Mouse (Mus musculus): ENCODE measurements around the gene Ubr2. TPM values are rescaled to one million over a fixed set of nuclear protein-coding genes. Genes with fewer than 3 reads are reported as not detected.

Ubr2 gene
- polyA plus RNA-seq, 1 experiment from 2014 or later = 17.7 TPM

DNA sequence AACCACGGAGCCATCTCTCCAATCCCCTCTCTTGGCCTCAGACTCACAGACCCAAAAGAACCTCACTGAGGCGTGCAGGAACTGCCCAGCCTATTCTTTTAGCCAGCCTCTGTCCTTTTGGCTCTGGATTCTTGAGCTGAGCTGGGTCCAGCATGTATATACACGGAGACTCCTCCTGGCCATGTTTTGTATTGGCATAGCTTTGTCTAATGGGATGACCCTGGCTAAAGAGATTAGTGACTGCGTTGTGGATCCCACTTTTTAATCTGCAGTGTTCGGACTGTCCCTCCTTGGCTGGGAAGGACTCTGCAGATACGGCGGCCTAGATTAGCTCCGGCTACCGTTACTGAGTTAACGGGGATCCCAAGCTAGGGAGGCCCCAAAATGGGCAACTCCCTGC is 100.2 kb downstream of the Ubr2 start, which contains the start of gene Prph2:
Gene Prph2 (plus strand): TSS at position 274 of the 400 bp plus-strand sequence.
- peaks cover 19% of the 10 kb centered on the region for H3K4me1 ChIP-seq
- H3K27me3 ChIP-seq (ENCODE audit: insufficient read depth, poor library complexity, severe bottlenecking) = no peaks in the 10 kb centered on the region
- WGBS = 85% methylated on average over 10 of the region's 10 CpGs
- H3K36me3 ChIP-seq = no peaks in the 10 kb centered on the region
- no peak for DNase-seq (ENCODE audit: low spot score)
- H3K4me3 ChIP-seq = no peak within 1 kb of the TSS
- no peak within 1 kb of the TSS for H3K27ac ChIP-seq
- H3K9me3 ChIP-seq = no peaks in the 10 kb centered on the region

DNA sequence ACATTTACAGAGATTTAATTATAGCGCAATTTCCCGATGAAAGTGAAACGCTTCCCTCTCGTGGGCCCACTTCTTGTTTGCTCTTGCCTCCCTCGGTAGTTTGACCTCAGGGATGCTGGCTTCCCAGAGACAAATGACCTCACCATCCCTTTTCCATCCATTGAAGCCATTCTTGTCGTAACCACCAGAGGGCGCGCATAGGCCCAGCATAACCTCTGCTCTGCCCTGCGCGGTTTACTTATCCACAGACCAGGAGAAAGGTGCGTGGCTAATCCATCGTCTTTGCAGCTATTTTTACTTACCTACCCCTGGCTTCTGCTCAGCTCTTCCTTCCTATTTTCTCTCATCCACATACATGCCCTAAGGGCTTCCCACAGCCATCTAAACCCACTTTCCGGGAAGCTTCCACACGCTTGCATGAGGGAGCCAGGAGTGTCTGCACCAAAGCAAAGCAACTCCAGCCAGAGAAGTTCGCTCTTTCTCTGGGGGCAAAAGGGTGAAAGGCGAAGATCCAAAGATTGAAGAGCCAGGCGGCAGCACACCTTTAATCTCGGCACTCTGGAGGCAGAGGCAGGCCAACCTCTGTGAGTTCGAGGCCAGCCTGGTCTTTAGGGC is 106.4 kb downstream of the Ubr2 start:
- H3K9me3 ChIP-seq = no peaks in the 10 kb centered on the region
- WGBS = 19% methylated on average over 19 of the region's 19 CpGs

DNA sequence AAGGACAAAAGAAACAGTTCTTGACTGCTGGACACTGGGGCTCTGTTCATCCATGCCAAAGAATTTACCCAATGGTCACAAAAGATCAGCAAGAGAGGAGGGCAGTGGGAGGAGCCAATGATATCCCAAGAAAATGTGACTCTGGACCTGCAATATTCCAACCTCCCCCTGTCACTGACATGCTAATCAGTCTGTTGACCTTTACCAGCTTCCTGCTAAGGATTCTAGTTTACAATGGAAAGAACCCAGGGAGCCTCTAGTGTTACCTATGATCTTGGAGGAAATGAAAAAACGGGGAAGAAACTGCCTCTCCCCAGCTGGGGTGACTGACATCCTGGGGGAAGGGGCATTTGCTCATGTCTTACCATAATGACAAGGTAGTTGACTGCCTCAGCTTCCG is 109.4 kb downstream of the Ubr2 start:
- H3K4me1 ChIP-seq = peaks cover 9% of the 10 kb centered on the region; the same call in 1 of the 2 replicates
- WGBS = 52% methylated on average over 2 of the region's 2 CpGs

More for the DNA sequence above, 106.4 kb downstream of the Ubr2 start:
- Histone ChIP-seq H3K27ac (no peak overlapping the region), H3K36me3 (no peaks in the 10 kb centered on the region), H3K4me1 (0 out of 2 replicates have a peak, but pooled peaks cover 3% of the 10 kb centered on the region), H3K4me3 (no peak overlapping the region), H3K27me3 (ENCODE audit: insufficient read depth, poor library complexity, severe bottlenecking) (no peaks in the 10 kb centered on the region)
- peak; percentile 90 for DNase-seq (ENCODE audit: low spot score)

DNA sequence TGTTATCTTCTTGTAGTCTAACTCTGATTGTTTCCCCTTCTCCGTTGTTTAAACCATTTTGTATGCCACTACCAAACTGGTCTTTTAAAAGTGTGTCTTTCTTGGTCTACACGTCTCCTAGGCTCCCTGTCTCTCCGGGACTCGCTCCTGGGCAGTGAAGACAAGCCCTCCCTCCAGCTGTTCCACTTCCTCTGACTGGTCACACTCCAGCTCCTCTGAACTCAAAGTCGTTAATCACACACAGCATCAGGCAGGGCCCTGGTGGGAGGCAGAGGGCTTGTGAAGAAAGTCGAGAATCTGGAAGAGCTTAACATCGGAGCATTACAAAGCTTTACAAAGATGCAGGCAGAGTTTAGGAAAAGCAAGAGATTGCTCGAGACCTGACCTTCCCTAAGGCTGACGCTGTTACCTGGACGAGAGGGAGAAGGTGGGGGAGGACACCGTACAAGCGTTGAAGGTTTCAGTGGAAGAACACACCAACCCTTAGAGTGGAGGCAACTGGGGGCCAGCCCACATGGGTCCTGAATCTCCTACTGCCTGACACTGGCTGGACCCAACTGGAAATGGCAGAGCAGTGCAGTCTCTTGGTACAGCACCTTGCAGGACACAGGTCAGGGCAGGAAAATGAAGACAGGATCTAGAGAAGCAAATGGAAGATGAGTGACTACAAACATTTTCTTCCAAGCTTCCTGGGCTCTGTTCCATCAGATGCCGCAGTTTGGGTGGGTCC is 113.0 kb downstream of the Ubr2 start:
- Histone ChIP-seq H3K27ac (no peak overlapping the region), H3K4me3 (no peak overlapping the region), H3K9me3 (no peaks in the 10 kb centered on the region), H3K27me3 (ENCODE audit: insufficient read depth, poor library complexity, severe bottlenecking) (no peaks in the 10 kb centered on the region), H3K36me3 (0 out of 2 replicates have a peak, but pooled peaks cover 8% of the 10 kb centered on the region), H3K4me1 (peaks cover 16% of the 10 kb centered on the region)
- 43% methylated on average over 13 of the region's 13 CpGs for WGBS
- DNase-seq (ENCODE audit: low spot score) = no peak

More for the DNA sequence above, 109.4 kb downstream of the Ubr2 start:
- Histone ChIP-seq H3K36me3 (no peaks in the 10 kb centered on the region), H3K27ac (no peak overlapping the region), H3K9me3 (no peaks in the 10 kb centered on the region), H3K4me3 (no peak overlapping the region), H3K27me3 (ENCODE audit: insufficient read depth, poor library complexity, severe bottlenecking) (no peaks in the 10 kb centered on the region)
- no peak for DNase-seq (ENCODE audit: low spot score)

DNA sequence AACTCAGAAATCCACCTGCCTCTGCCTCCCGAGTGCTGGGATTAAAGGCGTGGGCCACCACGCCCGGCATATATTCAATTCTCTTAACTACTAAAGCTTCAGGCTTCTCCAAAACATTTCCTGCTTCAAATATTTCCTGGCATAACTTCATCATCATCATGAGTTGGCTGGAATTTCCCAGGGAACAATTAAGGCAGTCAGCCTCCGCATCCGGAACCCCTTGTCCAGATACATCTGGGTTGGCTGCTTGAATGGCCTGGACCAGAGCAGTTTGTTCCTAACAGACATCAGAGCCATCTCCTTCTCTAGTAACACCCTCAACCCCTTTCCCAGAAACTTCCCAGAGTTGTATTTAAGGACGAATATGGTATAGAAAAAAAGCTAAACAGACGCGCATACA is 114.9 kb downstream of the Ubr2 start:
- peaks cover 31% of the 10 kb centered on the region for H3K4me1 ChIP-seq
- 92% methylated on average over 9 of the region's 9 CpGs for WGBS
- H3K27me3 ChIP-seq (ENCODE audit: insufficient read depth, poor library complexity, severe bottlenecking) = no peaks in the 10 kb centered on the region
- H3K4me3 ChIP-seq = no peak overlapping the region
- H3K27ac ChIP-seq = no peak overlapping the region
- no peak for DNase-seq (ENCODE audit: low spot score)
- H3K36me3 ChIP-seq = 0 out of 2 replicates have a peak, but pooled peaks cover 8% of the 10 kb centered on the region
- no peaks in the 10 kb centered on the region for H3K9me3 ChIP-seq

DNA sequence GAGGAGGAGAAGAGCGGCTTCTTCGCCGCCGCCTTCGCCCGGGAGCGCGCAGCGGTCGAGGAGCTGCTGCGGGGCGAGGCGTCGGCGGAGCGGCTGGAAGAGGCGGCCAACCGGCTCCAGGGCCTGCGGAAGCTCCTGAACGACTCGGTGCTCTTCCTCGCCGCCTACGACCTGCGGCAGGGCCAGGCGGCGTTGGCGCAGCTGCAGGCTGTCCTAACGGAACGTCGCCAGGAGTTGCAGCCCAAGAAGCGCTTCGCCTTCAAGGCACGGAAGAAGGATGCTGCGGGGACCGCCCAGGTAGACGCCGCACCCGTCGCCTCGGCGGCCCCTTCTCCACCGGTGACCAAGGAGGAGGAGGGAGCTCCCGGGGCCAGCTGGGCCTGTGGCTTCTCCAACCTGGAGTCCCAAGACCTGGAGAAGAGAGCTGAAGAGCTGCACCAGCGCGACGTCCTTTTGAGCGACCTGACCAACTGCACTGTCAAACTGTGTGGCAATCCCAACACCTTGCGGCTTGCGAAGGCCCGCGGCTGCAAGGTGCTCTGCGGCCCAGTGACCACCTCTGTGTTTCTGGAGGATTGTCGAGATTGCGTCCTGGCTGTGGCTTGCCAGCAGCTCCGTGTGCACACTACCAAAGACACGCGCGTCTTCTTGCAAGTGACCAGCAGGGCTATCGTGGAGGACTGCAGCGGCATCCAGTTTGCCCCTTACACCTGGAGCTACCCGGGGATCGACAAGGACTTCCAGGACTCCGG is 119.3 kb downstream of the Ubr2 start:
- peak; percentile 82 for DNase-seq (ENCODE audit: low spot score)
- Histone ChIP-seq H3K27ac (peak overlapping the region; percentile 96), H3K4me3 (peak overlapping the region; percentile 77), H3K27me3 (ENCODE audit: insufficient read depth, poor library complexity, severe bottlenecking) (no peaks in the 10 kb centered on the region), H3K4me1 (peaks cover 33% of the 10 kb centered on the region), H3K9me3 (no peaks in the 10 kb centered on the region), H3K36me3 (0 out of 2 replicates have a peak, but pooled peaks cover 8% of the 10 kb centered on the region)
- 1% methylated on average over 63 of the region's 64 CpGs for WGBS

DNA sequence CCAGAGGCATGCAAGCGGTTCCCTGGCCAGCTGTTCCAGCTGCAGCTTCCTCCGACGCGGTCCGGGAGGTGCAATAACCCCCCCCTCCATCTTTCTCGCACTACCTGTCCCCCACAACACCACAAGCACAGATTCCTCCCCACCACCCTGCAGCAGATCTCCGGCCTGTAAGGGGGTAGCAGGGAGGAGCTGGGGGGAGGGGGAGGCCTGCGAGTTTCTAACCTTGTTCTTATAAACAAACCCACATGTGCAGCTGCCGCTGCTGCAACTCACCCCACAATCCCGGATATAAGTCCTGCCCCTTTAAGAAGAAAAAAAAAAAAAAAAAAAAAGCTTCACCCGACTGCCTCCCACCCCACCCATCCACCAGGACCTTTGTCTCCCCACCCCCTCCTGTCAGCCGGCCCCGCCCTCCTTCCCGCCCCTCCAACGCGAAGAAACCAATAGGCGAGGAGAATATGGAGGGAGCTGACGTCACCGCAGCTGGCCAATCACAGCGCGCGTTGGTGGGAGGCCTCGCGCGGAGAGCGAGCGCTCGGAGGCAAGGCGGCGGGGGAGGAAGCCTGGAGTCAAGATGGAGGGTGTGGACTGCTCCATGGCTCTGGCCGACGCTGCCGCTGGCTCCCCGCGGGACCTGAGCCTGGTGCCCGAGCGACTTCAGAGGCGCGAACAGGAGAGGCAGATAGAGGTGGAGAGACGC is 120.1 kb downstream of the Ubr2 start, which contains the start of gene Tbcc:
Gene Tbcc (plus strand): TSS at position 569 of the 700 bp plus-strand sequence.
- Histone ChIP-seq H3K4me1 (peaks cover 40% of the 10 kb centered on the region), H3K36me3 (0 out of 2 replicates have a peak, but pooled peaks cover 8% of the 10 kb centered on the region), H3K27me3 (ENCODE audit: insufficient read depth, poor library complexity, severe bottlenecking) (no peaks in the 10 kb centered on the region), H3K4me3 (peak within 1 kb of the TSS; percentile 77), H3K9me3 (no peaks in the 10 kb centered on the region), H3K27ac (peak within 1 kb of the TSS; percentile 96)
- under 1% methylated on average over 40 of the region's 40 CpGs for WGBS
- peak; percentile 99 for DNase-seq (ENCODE audit: low spot score)

DNA sequence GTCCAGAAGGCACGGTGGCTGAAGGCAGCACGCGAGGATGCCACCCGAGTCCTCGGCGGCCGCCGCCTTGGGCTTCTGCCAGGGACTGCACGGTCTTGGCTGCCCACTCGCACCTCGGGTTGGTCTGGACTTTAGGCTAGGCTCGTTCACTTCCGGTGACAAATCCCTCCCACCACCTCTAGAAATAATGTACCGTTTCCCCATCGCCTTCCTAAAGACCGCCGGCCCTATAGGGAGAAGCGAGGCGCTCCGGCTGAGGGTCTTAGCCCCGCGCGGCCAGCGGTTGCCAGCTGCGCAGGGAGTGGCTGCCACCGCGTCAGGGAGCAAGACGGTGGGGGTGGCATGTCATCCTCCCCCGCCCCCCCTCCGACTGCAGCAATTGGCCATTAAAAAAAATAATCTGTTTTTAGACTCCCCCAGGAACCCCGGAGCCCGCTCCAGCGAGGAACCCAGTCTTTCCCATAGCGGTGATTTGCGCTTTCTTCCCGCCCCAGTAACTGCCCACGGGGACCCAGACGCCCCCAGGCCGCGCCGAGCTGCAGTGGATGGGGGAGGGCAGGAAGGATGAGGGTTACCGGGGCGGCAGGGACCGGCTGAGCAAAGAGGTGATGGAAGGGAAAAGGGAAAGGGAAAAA is 120.8 kb downstream of the Ubr2 start:
- DNase-seq (ENCODE audit: low spot score) = peak; percentile 82
- Histone ChIP-seq H3K4me3 (peak overlapping the region; percentile 77), H3K9me3 (no peaks in the 10 kb centered on the region), H3K27me3 (ENCODE audit: insufficient read depth, poor library complexity, severe bottlenecking) (no peaks in the 10 kb centered on the region), H3K4me1 (peaks cover 47% of the 10 kb centered on the region), H3K27ac (peak overlapping the region; percentile 96), H3K36me3 (0 out of 2 replicates have a peak, but pooled peaks cover 8% of the 10 kb centered on the region)
- under 1% methylated on average over 44 of the region's 44 CpGs for WGBS

DNA sequence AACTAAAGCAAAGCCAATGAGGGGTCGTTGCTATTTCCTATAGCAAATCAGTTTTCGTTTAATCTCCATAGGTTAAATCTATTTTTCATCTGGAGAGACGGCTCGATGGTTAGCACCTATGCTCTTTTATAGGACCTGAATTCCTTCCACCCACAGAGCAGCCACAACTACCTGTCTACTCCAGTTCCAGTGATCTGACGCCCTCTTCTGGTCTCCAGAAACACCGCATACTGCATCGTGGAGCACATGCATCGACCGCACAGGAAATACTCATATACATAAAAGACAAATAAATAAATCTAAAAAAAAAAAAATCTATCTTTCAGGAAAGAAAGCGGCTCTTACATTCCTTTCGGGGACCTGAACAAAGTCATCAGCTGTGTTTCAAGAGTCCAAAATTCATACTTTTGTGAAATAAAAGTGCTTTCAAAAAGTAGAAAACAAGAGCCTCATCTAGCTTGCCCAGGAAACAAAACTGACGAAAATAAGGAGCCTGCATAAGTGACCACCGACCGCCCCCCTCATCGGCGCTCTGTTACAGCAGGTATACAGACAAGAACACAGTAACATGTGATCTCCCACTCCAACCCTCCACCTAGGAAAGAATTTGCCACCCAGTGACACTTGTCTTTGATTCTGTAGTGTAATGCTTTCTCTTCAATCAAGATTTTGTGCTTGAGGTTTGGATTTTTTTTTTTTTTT is 121.7 kb downstream of the Ubr2 start:
- peak overlapping the region; percentile 96; the same call in 1 of the 2 replicates for H3K27ac ChIP-seq
- H3K4me3 ChIP-seq = peak overlapping the region; percentile 77
- peaks cover 49% of the 10 kb centered on the region for H3K4me1 ChIP-seq
- 35% methylated on average over 16 of the region's 16 CpGs for WGBS
- 0 out of 2 replicates have a peak, but pooled peaks cover 6% of the 10 kb centered on the region for H3K36me3 ChIP-seq
- 0 out of 2 replicates have a peak, but pooled peaks cover 4% of the 10 kb centered on the region for H3K27me3 ChIP-seq (ENCODE audit: insufficient read depth, poor library complexity, severe bottlenecking)
- H3K9me3 ChIP-seq = no peaks in the 10 kb centered on the region
- DNase-seq (ENCODE audit: low spot score) = no peak

DNA sequence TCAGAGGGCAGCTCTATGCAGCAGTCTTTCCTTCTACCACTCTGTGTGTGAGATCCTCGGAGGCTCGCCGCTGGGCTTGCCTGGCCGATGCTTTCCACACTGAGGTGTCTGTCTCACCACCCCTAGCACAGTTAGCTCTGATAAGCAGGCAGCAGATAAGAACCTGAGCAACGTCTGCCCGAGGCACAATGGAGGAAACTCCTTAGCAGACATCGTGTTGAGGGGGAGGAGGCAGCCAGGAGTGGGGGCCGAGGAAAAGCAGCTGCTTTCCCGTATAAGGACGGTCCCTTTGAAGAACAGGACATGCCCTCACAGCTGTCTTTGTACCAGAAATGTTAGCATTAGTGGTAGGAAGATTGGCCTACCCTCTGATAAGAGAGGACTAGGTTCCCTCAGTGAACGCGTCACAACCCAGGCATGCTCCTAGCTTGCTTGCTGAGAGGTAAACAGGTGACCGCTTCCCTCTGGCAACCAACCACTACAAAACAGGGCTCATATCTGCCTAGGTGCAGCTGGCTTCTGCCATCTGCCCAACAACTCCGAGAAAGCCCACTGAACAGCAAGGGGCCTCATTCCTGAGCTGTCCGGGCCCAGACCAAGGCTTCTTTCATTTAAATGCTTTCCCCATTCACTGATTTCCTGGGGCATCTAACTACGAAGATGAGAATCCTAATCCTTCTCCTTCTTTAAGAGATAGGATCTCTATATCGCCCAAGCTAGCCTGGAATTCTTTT is 124.3 kb downstream of the Ubr2 start:
- no peaks in the 10 kb centered on the region for H3K36me3 ChIP-seq
- peak; percentile 85 for DNase-seq (ENCODE audit: low spot score)
- H3K4me1 ChIP-seq = peaks cover 40% of the 10 kb centered on the region
- 14% methylated on average over 17 of the region's 17 CpGs for WGBS
- peak overlapping the region; percentile 75 for H3K27ac ChIP-seq
- H3K27me3 ChIP-seq (ENCODE audit: insufficient read depth, poor library complexity, severe bottlenecking) = peaks cover 21% of the 10 kb centered on the region
- H3K4me3 ChIP-seq = peak overlapping the region; percentile 40
- H3K9me3 ChIP-seq = no peaks in the 10 kb centered on the region

Measured in heart, embryonic 10.5 days (tissue).